8 mouse cellular contexts compared by ENCODE assay signal in genomic region chr6:31190628-31191373, GRCm38 (mm10).
DNase-seq lines count a peak whose midpoint lies in the region; ATAC-seq and TF ChIP-seq lines count a peak whose summit lies in the region.

No protein-coding gene starts in this region.

- peak; percentile 27 to 38 for DNase-seq in cerebellum, postnatal 14 days
- DNase-seq in lung, adult 2 months, result no peak
- DNase-seq in lung, postnatal 14 days, result no peak
- DNase-seq in embryo, embryonic 10.5 days (ENCODE audit: low spot score), result peak; percentile 73
- peak; percentile 71 for DNase-seq in retina, postnatal 1 day
- no peak for DNase-seq in layer of hippocampus, adult 11-12 months (ENCODE audit: low spot score)
- DNase-seq in layer of hippocampus, postnatal 25 days (ENCODE audit: extremely low spot score in 1 of 2, low spot score in 1 of 2), result no peak

- H3K4me3 ChIP-seq in lung, adult 2 months (replicated peaks; ENCODE audit: extremely low read depth, low read depth, low read length), result no peak overlapping the region

- peak; percentile 7; the same call in 1 of the 2 replicates for TF ChIP-seq CTCF in lung, adult 2 months (IDR thresholded peaks at IDR 0.05; ENCODE audit: insufficient read depth, low read length)

- peaks cover 38% of the 10 kb centered on the region for H3K4me1 ChIP-seq in lung, adult 2 months (ENCODE audit: control insufficient read depth, insufficient read depth, low read length)

- ATAC-seq in cerebellum, adult (ENCODE audit: insufficient number of reproducible peaks, low FRiP score, low TSS enrichment), result no peak

- WGBS in lung, adult 2 months, result 25% methylated on average over 5 of the region's 5 CpGs

- no peak for TF ChIP-seq POLR2A in lung, adult 2 months (IDR thresholded peaks at IDR 0.05; ENCODE audit: borderline replicate concordance, extremely low read depth, low read depth, low read length)

Comparison
In these comparisons a context has a peak if more than half of its experiments do, and no peak if none do; other contexts are left out.
1. DNase-seq: peak in cerebellum, postnatal 14 days (2 of 2), embryo, embryonic 10.5 days (single experiment) and retina, postnatal 1 day (single experiment); none in lung, adult 2 months (single experiment), lung, postnatal 14 days (single experiment), layer of hippocampus, adult 11-12 months (single experiment) and layer of hippocampus, postnatal 25 days (0 of 2).